Mouse (Mus musculus): Measurements from ENCODE around the gene Ddx60. TPM values are rescaled to one million over a fixed set of nuclear protein-coding genes. Genes with fewer than 3 reads are reported as not detected.

Gene Ddx60
- total and polyA plus RNA-seq, 3 experiments: 0.20 to 0.47 (median 0.21) TPM

GRCm38 (mm10) chr8:61908303-61909215 is 19.3 kb upstream of the Ddx60 start:
- DNase-seq (ENCODE audit: extremely low read depth): no peak
- Histone ChIP-seq H3K27me3 (replicated peaks) (no peaks in the 10 kb centered on the region), H3K9ac (ENCODE audit: insufficient read depth, low read depth) (no peak overlapping the region), H3K27ac (ENCODE audit: insufficient read depth, low read depth) (no peak overlapping the region), H3K4me1 (ENCODE audit: control insufficient read depth in 1 of 2, insufficient read depth in 2 of 2) (peaks cover 2 to 12% of the 10 kb centered on the region in 2 experiments; a peak in 3 of 4 replicates), H3K36me3 (replicated peaks in 1 of 2; ENCODE audit: control insufficient read depth in 1 of 2, insufficient read depth in 1 of 2, low read length in 1 of 2) (no peaks in the 10 kb centered on the region), H3K9me3 (replicated peaks; ENCODE audit: low read length) (no peaks in the 10 kb centered on the region), H3K4me2 (ENCODE audit: insufficient read depth, low read depth, poor library complexity, severe bottlenecking) (peak overlapping the region; percentile 47; the same call in 1 of the 2 replicates), H3K4me3 (replicated peaks in 1 of 3; ENCODE audit: low read depth in 2 of 3, low read length in 2 of 3, poor library complexity in 1 of 3) (no peak overlapping the region), H3K79me2 (replicated peaks; ENCODE audit: control insufficient read depth, extremely low read depth, insufficient read depth, poor library complexity, severe bottlenecking) (no peaks in the 10 kb centered on the region)
- peak; percentile 43 for TF ChIP-seq ZNF384 (IDR thresholded peaks at IDR 0.05; ENCODE audit: low read depth, low read length)
- no peak for TF ChIP-seq IRF4 (IDR thresholded peaks at IDR 0.05; ENCODE audit: low read depth, low read length)
- no peak for TF ChIP-seq MEF2A (IDR thresholded peaks at IDR 0.05; ENCODE audit: borderline replicate concordance, low read depth, low read length)
- no peak for TF ChIP-seq USF2 (conservative IDR thresholded peaks at IDR 0.05; ENCODE audit: low read depth, low read length)
- in situ Hi-C loops (cut with MboI; ENCODE audit: low pct_ligation_motif_present, low pct_unique_long_range_greater_than_20kb, low sequenced_read_pairs) (no loop called here), dilution Hi-C loops (cut with MboI; ENCODE audit: extremely low pct_ligation_motif_present, extremely low pct_unique_long_range_greater_than_20kb, low sequenced_read_pairs) (no loop called here)

GRCm38 (mm10) chr8:61909313-61909712 is 18.6 kb upstream of the Ddx60 start:
- in situ Hi-C loops (cut with MboI; ENCODE audit: low pct_ligation_motif_present, low pct_unique_long_range_greater_than_20kb, low sequenced_read_pairs) (no loop called here), dilution Hi-C loops (cut with MboI; ENCODE audit: extremely low pct_ligation_motif_present, extremely low pct_unique_long_range_greater_than_20kb, low sequenced_read_pairs) (no loop called here)
- no peaks in the 10 kb centered on the region for H3K27me3 ChIP-seq (replicated peaks)
- no peak overlapping the region for H3K9ac ChIP-seq (ENCODE audit: insufficient read depth, low read depth)
- no peak for TF ChIP-seq POLR2A (IDR thresholded peaks at IDR 0.05; ENCODE audit: low read depth, low read length)
- TF ChIP-seq KAT2A (IDR thresholded peaks at IDR 0.05; ENCODE audit: insufficient replicate concordance, low read length): no peak
- TF ChIP-seq IRF4 (IDR thresholded peaks at IDR 0.05; ENCODE audit: low read depth, low read length): no peak
- TF ChIP-seq POLR2AphosphoS2 (IDR thresholded peaks at IDR 0.05; ENCODE audit: low read depth, low read length): no peak
- no peak for TF ChIP-seq SMC3 (IDR thresholded peaks at IDR 0.05; ENCODE audit: low read depth, low read length)
- no peak overlapping the region for H3K27ac ChIP-seq (ENCODE audit: insufficient read depth, low read depth)
- no peaks in the 10 kb centered on the region for H3K36me3 ChIP-seq (replicated peaks in 1 of 2; ENCODE audit: control insufficient read depth in 1 of 2, insufficient read depth in 1 of 2, low read length in 1 of 2)
- no peaks in the 10 kb centered on the region for H3K9me3 ChIP-seq (replicated peaks; ENCODE audit: low read length)
- H3K4me3 ChIP-seq (replicated peaks in 1 of 3; ENCODE audit: low read depth in 2 of 3, low read length in 2 of 3, poor library complexity in 1 of 3): no peak overlapping the region
- no peak overlapping the region for H3K4me2 ChIP-seq (ENCODE audit: insufficient read depth, low read depth, poor library complexity, severe bottlenecking)
- H3K79me2 ChIP-seq (replicated peaks; ENCODE audit: control insufficient read depth, extremely low read depth, insufficient read depth, poor library complexity, severe bottlenecking): no peaks in the 10 kb centered on the region
- no peak for DNase-seq (ENCODE audit: extremely low read depth)
- H3K4me1 ChIP-seq (ENCODE audit: control insufficient read depth in 1 of 2, insufficient read depth in 2 of 2): peaks cover 2 to 12% of the 10 kb centered on the region in 2 experiments; a peak in 3 of 4 replicates

DNA sequence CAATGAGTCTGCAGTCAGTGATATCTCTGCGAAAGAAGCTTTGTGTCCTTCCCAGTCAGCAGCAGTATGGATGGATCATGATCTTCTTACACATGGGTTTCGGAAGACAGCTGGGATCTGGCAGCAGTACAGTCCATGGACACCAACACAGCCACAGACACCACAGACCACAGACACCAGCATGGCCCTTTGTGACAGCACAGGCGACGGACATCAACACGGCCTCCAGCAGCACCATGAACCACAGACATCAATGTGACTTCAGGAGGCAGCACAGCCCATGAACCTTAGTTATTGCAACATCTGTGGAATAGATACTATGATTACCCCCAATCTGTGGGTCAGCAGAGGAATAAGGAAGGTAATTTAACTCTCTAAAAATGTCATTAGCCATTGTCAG is 15.1 kb upstream of the Ddx60 start:
- TF ChIP-seq E2F4 (IDR thresholded peaks at IDR 0.05; ENCODE audit: insufficient replicate concordance, low read depth, low read length): no peak
- TF ChIP-seq NRF1 (IDR thresholded peaks at IDR 0.05; ENCODE audit: low read depth, low read length): no peak
- no peak for TF ChIP-seq MEF2A (IDR thresholded peaks at IDR 0.05; ENCODE audit: borderline replicate concordance, low read depth, low read length)
- no peak for TF ChIP-seq HCFC1 (IDR thresholded peaks at IDR 0.05; ENCODE audit: low read depth, low read length)
- TF ChIP-seq ZC3H11A (IDR thresholded peaks at IDR 0.05; ENCODE audit: low read depth, low read length): no peak
- no peak for TF ChIP-seq CHD1 (IDR thresholded peaks at IDR 0.05; ENCODE audit: low read depth, low read length)
- TF ChIP-seq MAZ (IDR thresholded peaks at IDR 0.05; ENCODE audit: low read depth, low read length): no peak
- no peak for TF ChIP-seq ELF1 (IDR thresholded peaks at IDR 0.05; ENCODE audit: low read depth, low read length)
- TF ChIP-seq USF2 (conservative IDR thresholded peaks at IDR 0.05; ENCODE audit: low read depth, low read length): no peak
- no peak for TF ChIP-seq BHLHE40 (IDR thresholded peaks at IDR 0.05; ENCODE audit: low read depth, low read length)
- no peak for TF ChIP-seq RAD21 (IDR thresholded peaks at IDR 0.05; ENCODE audit: low read depth, low read length)
- TF ChIP-seq TBP (conservative IDR thresholded peaks at IDR 0.05; ENCODE audit: low read depth, low read length): no peak
- TF ChIP-seq SIN3A (IDR thresholded peaks at IDR 0.05; ENCODE audit: low read length): no peak
- no peak for TF ChIP-seq PAX5 (IDR thresholded peaks at IDR 0.05; ENCODE audit: low read length)
- TF ChIP-seq IRF4 (IDR thresholded peaks at IDR 0.05; ENCODE audit: low read depth, low read length): no peak
- TF ChIP-seq MYC (IDR thresholded peaks at IDR 0.05; ENCODE audit: low read depth, low read length): no peak
- TF ChIP-seq MAFK (IDR thresholded peaks at IDR 0.05; ENCODE audit: insufficient replicate concordance, low read length): no peak
- dilution Hi-C loops (cut with MboI; ENCODE audit: extremely low pct_ligation_motif_present, extremely low pct_unique_long_range_greater_than_20kb, low sequenced_read_pairs) (no loop called here), in situ Hi-C loops (cut with MboI; ENCODE audit: low pct_ligation_motif_present, low pct_unique_long_range_greater_than_20kb, low sequenced_read_pairs) (no loop called here)
- H3K79me2 ChIP-seq (replicated peaks; ENCODE audit: control insufficient read depth, extremely low read depth, insufficient read depth, poor library complexity, severe bottlenecking): no peaks in the 10 kb centered on the region
- H3K36me3 ChIP-seq (replicated peaks in 1 of 2; ENCODE audit: control insufficient read depth in 1 of 2, insufficient read depth in 1 of 2, low read length in 1 of 2): no peaks in the 10 kb centered on the region
- no peak for DNase-seq (ENCODE audit: extremely low read depth)
- H3K27ac ChIP-seq (ENCODE audit: insufficient read depth, low read depth): no peak overlapping the region
- H3K4me3 ChIP-seq (replicated peaks in 1 of 3; ENCODE audit: low read depth in 2 of 3, low read length in 2 of 3, poor library complexity in 1 of 3): no peak overlapping the region
- no peak overlapping the region for H3K4me2 ChIP-seq (ENCODE audit: insufficient read depth, low read depth, poor library complexity, severe bottlenecking)
- peaks cover 2 to 12% of the 10 kb centered on the region in 2 experiments; a peak in 3 of 4 replicates for H3K4me1 ChIP-seq (ENCODE audit: control insufficient read depth in 1 of 2, insufficient read depth in 2 of 2)
- no peaks in the 10 kb centered on the region for H3K27me3 ChIP-seq (replicated peaks)
- H3K9ac ChIP-seq (ENCODE audit: insufficient read depth, low read depth): no peak overlapping the region
- no peaks in the 10 kb centered on the region for H3K9me3 ChIP-seq (replicated peaks; ENCODE audit: low read length)

Data from CH12.LX (cell line).